Mouse (Mus musculus): ENCODE measurements around the gene Tmco1.

The Tmco1 gene

DNA sequence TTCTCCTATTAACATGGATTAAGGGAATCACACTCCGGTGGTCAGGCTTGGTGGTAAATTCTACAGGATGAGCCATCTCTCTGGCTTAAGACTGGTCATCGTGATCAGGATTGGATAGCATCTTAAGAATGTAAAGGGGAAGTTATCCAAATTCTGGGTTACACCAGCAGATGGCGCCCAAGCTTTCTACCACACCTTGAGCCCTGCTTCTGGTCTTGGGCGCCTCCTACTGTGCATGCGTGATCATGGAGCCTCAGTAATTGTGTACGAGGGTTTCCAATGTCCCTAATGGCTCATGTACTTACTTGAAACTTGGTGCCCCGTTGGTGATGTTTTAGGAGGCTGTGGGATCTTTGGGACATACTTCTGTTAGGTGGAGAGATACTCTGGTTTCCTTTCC, 61.7 kb downstream of the Tmco1 start:
- peak; percentile 94 for DNase-seq (ENCODE audit: low read depth, low spot score)

DNA sequence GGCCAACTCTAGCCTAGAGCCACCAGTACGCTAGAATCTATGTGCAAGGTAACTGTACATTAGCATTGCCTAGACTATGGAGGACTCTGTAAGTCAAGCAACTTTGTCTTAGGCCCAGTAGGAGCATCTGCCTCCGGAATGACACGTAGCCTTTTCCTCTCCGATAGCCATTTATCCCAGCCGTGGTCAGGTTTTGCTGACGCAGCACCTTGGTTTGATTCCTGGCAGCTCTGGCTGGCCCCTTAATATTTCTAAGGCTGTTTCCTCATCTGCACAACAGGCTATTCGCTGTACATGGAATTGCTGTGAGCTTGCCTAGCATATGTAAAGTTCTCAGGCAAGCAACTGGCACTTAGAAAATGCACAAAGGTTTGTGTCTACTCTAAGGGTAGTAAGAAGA, 64.6 kb downstream of the Tmco1 start:
- DNase-seq (ENCODE audit: low read depth, low spot score): no peak

DNA sequence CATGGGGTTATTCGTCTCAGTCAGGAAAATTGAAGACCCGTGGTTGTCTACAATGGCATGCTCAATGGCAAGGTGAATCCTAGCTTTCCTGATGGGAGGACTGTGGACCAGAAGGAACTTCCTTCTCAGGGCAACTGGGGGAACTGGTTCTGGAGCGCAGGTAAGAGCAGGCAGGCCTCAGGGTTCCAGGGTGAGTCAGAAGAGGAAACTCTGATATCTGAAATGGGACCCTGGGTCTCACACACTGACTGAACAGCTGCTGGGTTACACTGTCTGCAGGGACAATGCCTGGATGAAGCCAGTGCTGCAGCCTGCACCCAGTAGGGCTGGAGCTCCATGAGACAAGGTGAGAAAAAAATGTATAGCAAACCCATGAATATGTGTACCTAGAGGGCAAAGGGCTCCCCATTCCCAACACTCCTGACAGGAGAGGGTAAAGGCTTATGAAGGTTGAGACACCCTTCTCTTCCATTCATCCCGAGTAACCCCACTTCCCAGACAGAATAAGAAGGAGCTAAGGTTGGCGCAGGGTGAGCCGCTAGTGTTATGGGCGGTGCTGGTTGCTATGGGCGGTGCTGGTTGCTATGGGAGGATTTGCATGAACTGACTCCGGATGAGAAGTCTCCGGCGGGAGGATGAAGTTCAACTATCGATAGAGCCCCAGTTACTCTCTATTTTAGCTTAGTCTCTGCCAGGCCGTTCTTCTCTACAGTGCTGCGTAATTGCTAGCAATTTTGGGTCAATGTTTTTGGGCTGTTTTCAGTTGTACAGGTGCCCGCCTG, 66.0 kb downstream of the Tmco1 start:
- DNase-seq (ENCODE audit: low read depth, low spot score): peak; percentile 81

DNA sequence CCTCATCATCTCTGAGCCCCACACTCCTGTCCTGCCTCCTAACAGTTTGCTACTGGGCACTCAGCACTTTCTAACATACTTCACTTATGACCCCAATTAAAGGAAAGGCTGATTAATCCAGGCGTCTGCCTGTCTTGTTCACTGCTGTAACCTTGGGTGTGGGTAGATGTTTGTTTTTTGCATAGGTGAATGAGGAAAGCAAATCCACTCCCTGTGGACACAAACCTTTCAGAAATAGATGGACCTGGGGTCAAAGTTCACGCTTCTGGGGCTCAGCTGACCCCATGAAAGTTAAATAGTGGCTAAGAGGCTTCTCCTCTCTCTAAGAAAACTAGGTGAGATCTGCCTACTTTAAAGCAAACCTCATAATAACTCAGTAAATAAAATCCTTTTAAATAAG, 66.8 kb downstream of the Tmco1 start:
- DNase-seq (ENCODE audit: low read depth, low spot score): no peak

DNA sequence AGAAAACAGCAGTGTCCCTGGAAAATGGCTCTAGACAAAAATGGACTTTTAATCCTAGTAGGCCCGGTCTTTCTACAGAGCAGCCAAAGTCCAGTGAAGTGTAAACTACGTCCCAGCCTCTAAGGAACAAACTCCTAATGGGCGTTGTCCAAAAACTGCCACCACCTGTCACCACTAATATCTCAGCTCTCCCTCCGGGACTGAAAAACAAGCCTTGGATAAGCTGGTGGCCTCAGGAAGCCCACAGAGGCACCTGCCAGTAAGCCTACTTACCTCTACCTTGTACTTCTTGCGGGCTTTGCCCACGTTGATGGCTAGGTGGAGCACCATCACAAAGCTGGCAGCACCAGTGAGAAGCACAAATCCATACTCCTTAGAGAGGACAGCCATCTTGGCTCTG, 69.8 kb downstream of the Tmco1 start:
- no peak for DNase-seq (ENCODE audit: low read depth, low spot score)

DNA sequence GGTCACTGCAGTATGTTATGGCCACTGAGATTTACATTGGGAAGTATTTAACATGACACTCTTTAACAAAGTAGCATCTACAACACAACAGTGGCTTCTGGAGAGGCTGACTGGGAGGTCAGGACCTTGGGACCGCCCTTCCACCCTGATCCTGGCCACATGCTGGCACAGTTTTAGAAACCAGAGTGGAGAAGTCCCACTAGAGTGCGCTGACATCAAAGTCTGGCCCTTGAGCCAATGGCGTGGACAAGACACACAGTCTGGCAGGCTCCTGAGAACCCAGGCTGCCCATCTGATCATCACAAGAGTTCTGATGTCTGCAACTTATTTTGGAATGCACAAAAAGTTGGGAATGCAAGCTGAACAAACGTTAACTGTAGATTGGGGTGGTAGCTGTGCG, 71.6 kb downstream of the Tmco1 start:
- DNase-seq (ENCODE audit: low read depth, low spot score): no peak

DNA sequence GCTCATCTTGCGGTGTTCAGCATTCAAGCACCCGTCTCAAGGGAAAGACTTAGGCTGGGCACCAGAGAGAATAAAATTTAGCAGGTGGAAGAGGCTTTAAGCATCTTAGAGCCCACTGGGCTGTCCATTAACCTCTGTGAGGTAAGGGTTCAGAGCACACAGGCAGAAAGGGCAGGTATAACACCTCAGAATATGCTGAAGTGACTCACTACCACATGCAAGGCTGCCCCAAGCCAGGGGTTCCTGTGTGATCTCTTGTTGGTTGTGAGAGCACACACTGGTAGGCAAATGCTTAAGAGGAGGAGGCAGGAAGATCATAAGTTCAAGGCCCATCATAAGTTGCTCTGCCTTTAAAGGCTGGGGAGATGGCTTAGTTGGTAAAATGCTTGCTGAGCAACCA, 72.0 kb downstream of the Tmco1 start:
- no peak for DNase-seq (ENCODE audit: low read depth, low spot score)

DNA sequence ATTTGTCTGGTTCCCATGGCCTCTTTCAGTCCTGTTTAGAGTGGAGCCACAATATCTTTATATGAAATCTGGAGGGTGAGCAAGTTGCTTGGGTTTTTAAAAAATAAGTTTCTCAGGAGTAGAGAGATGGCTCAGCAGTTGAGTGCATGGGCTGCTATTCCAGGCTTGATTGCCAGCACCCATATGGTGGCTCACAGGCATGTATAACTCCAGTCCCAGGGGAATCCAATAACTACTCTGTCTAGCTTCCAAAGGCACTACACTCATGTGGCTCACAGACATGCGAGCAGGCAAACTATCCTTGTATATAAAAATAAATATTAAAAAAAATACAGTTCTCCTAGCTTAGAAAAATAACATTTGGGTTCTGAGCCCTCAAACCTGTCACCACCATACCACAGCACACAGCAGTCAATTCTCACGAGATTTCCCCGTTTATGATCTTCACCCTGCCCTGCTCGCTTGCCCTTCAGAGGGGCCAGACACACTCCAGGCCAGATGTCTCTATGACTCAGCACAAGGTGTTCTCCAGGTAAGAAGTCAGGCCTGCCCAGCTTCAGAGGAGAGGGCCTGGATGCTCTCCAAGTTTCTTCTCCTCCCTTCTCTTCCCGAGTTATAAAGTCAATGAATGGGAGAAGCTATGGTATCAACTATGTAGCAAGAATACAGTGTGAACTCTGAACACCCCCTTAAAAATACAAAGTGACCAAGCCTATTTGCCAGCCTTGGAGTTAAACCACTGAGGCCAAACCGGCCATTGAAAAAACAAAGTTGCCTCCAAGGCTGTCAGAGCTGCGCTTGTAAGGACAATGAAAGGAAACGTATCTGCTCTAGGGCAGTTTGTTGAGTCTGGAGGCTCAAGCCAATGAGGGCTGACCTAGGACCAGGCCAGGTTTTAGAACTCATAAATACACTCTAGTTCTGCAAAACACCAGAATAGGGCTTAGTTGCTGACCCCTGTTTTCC, 73.2 kb downstream of the Tmco1 start:
- no peak for DNase-seq (ENCODE audit: low read depth, low spot score)

DNA sequence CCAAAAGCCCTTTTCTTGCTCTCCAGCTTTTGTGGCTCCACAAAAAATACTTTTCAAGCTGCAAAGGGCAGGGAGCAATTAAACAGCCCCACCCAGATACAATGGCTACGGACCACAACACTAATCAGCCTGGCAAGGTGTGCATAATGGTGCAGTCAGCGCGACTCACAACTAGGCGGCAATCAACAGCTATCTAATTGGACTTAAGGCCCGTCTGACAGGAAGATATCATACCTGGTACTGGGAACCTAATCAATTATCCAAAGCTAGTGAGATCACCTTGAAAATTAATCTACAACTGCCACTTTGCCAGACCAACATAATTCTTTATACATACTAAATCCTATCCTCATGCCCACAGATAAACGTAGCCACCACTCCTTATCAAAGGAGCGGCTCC, 74.1 kb downstream of the Tmco1 start:
- DNase-seq (ENCODE audit: low read depth, low spot score): no peak

DNA sequence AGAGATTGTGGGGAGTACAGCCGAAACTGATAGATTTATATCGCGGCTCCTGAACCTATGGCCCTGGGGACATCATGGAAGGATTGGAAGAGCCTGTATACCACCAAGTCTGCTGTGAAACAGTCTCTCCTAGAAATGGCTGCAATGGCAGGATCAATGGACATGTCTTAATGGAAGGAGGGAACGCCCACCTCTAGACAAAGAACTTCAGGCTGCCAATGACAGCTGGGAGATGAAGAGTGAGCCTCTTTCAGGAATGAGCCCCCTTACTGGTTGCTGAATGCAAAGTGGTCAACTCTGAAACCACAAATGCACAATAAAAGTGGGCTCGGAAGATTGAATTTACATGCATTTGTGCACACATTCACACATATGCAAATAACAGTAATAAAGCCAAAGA, 74.6 kb downstream of the Tmco1 start:
- DNase-seq (ENCODE audit: low read depth, low spot score): no peak

DNA sequence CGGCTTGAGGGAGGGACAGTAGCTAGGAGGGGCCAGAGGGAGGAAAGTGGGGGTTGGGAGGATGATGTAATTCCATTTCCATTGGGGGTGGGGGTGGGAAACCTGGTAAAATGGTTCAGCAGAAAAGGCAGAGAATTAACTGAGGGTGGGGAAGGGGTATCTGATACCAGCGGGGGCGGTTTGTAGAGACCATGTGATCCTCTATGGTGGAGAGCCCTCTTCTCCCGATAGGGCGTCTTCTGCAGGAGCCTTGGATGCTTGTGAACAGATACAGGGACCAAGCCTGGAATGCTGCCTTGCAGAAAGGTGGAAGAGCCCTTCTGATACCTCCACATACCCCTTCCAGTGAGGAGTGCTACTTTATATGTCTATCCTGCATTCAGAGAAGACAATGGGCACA, 75.0 kb downstream of the Tmco1 start:
- DNase-seq (ENCODE audit: low read depth, low spot score): no peak

All from CD4-positive, CD25-positive, alpha-beta regulatory T cell, adult 2 months (primary cell).